Mouse (Mus musculus) spleen, adult 2 months (tissue): Measurements from ENCODE around the gene Fkbp2. TPM values are rescaled to one million over a fixed set of nuclear protein-coding genes. Genes with fewer than 3 reads are reported as not detected.

Source experiments
- DNase-seq, 2 experiments: peaks; one replicate each; pipeline versions ENCODE4 v3.0.0 to v3.0.0-alpha.2; 2012 to 2021; ENCODE audit warnings: low spot score in 2 of 2, low read depth in 1 of 2
- H3K27ac ChIP-seq: fragments of 200-500 bp; 2 replicates; pipeline ENCODE4 v1.5.1; 2012; ENCODE audit warnings: low read length, inconsistent platforms; ENCODE audit not compliant: insufficient read depth
- H3K27me3 ChIP-seq: fragments of 200-500 bp; 2 replicates; pipeline ENCODE4 v1.6.1; 2012; ENCODE audit warnings: mild to moderate bottlenecking, moderate library complexity, low read length, inconsistent platforms; ENCODE audit not compliant: control insufficient read depth, insufficient read depth
- H3K36me3 ChIP-seq: fragments of 200-500 bp; 2 replicates; pipeline ENCODE4 v1.6.1; 2012; ENCODE audit warnings: mild to moderate bottlenecking, low read length, inconsistent platforms; ENCODE audit not compliant: control insufficient read depth, insufficient read depth
- H3K4me1 ChIP-seq: fragments of 200-500 bp; 2 replicates; pipeline ENCODE4 v1.6.1; 2011; ENCODE audit warnings: inconsistent platforms; ENCODE audit not compliant: control insufficient read depth, insufficient read depth, insufficient read length
- H3K4me3 ChIP-seq: fragments of 200-500 bp; 2 replicates; pipeline ENCODE4 v1.5.1; 2011; ENCODE audit warnings: mild to moderate bottlenecking, inconsistent platforms; ENCODE audit not compliant: insufficient read depth, insufficient read length; ENCODE audit errors: extremely low read depth
- CTCF ChIP-seq: fragments of 200-500 bp; IDR thresholded peaks from 2 replicates; pipeline ENCODE4 v1.5.1; 2011; ENCODE audit warnings: mild to moderate bottlenecking, inconsistent platforms; ENCODE audit not compliant: insufficient read depth, insufficient read length, insufficient replicate concordance; ENCODE audit errors: extremely low read depth
- POLR2A ChIP-seq: fragments of 200-500 bp; IDR thresholded peaks from 2 replicates; pipeline ENCODE4 v1.6.1; 2011; ENCODE audit warnings: low read depth, low read length, inconsistent platforms
- WGBS: fragments of 180-500 bp; shearing (Covaris S2); methylation state at CpG from one replicate; pipeline ENCODE4 v1.1.7; 2018; 5-methylcytosine and 5-hydroxymethylcytosine counted together
- polyA plus RNA-seq: library from polyadenylated mRNA; depleted of rRNA; stranded (reverse); fragments of >200 nt; gene quantifications from 2 replicates; pipeline ENCODE4 v1.2.3, GENCODE M21; 2012

The Fkbp2 gene
- polyA plus RNA-seq, 1 experiment = 22.1 TPM

DNA sequence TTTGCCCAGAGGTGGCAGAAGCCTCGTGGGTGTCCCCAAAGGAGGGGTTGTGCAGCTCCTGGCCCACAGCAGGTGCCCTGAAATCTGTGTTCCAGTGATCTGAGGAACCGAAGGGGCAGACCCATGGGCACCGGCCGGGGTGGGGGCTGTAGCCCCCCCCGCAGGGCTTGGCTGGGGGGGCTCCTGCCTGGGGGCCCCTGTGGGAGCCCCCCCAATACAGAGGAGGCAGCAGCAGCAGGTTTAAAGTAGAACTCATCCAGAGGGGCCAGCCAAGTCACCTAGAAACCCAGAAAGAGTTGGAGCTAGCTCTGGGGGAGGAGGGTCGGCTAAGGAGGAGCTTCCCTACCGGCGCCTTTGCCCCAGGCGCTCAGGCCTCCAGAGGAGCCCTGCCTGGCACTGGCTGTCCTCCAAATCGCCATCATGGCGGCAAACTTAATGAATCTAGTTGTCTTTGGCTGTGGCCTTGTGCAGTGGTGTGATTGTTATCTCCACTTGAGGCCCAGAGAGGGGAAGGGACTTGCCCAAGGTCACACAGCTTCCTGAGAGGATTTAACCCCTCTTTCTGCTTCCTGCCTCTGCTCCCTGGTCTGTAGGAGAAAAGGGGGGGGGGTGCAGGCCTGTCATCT is 9.7 kb downstream of the Fkbp2 start:
- DNase-seq = no peak
- no peak for TF ChIP-seq POLR2A
- TF ChIP-seq CTCF = no peak
- Histone ChIP-seq H3K4me1 (peaks cover 17% of the 10 kb centered on the region), H3K27ac (0 out of 2 replicates have a peak overlapping the region, but pooled peaks have one; percentile 2), H3K27me3 (no peaks in the 10 kb centered on the region), H3K36me3 (0 out of 2 replicates have a peak, but pooled peaks cover 1% of the 10 kb centered on the region), H3K4me3 (no peak overlapping the region)
- WGBS = 39% methylated on average over 11 of the region's 11 CpGs

- DNase-seq = peak; percentile 32 to 68
- H3K4me1 ChIP-seq = peaks cover 17% of the 10 kb centered on the region
Measured at GRCm38 (mm10) chr19:6969665-6970381, 10.5 kb downstream of the Fkbp2 start.

GRCm38 (mm10) chr19:6969291-6969664 is 11.0 kb downstream of the Fkbp2 start:
- TF ChIP-seq CTCF (no peak), POLR2A (no peak)
- H3K27ac ChIP-seq = no peak overlapping the region

More at GRCm38 (mm10) chr19:6969665-6970381, 10.5 kb downstream of the Fkbp2 start:
- Histone ChIP-seq H3K36me3 (0 out of 2 replicates have a peak, but pooled peaks cover 1% of the 10 kb centered on the region), H3K4me3 (peak overlapping the region; percentile 70), H3K27me3 (no peaks in the 10 kb centered on the region), H3K27ac (0 out of 2 replicates have a peak overlapping the region, but pooled peaks have one; percentile 3)
- TF ChIP-seq CTCF (peak; percentile 86; the same call in 1 of the 2 replicates), POLR2A (peak; percentile 41)
- 3% methylated on average over 55 of the region's 55 CpGs for WGBS

DNA sequence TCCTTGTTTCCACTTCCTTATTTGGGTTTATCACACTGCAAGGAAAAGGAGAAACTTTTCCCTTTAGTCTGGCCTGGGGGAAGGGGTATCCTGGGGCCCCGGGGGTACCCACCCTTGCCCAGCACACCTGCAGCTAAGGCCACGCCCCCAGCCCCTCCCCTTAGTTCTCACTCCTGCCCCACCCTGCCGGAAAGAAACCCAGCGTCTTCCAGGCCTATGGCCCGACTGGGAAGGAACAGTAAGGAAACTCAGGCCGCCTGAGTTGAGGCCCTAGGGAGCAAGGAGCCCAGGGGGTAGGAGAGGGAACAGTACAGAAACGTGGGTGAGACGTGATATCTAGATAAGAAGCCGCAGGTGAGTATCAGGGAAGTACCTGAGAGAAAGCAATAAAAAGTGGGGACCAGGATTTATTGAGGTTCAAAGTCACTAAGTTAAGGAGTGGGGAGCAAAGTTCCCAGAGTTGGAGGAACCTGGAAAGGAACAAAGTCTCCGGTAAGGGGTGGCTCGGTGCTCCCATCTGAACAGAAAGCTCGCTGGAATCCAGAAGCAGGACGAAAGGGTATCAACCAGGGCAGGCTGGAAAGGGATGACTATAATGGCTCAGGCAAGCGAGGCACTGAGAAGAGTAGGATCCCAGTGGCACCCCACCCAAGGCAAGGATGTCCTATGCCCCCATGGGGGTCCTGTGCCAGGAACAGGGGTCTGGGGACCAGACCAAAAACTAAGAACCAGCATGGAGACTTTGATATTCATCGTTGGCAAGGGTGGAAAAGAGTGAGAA is 11.6 kb downstream of the Fkbp2 start:
- WGBS = 20% methylated on average over 15 of the region's 15 CpGs
- H3K4me1 ChIP-seq = peaks cover 12% of the 10 kb centered on the region
- TF ChIP-seq POLR2A = no peak
- peaks cover 4% of the 10 kb centered on the region; the same call in 1 of the 2 replicates for H3K36me3 ChIP-seq
- no peak for DNase-seq
- no peaks in the 10 kb centered on the region for H3K27me3 ChIP-seq
- peak overlapping the region; percentile 70 for H3K4me3 ChIP-seq
- no peak overlapping the region for H3K27ac ChIP-seq

More at GRCm38 (mm10) chr19:6969291-6969664, 11.0 kb downstream of the Fkbp2 start:
- Histone ChIP-seq H3K4me3 (peak overlapping the region; percentile 70), H3K27me3 (no peaks in the 10 kb centered on the region), H3K36me3 (peaks cover 4% of the 10 kb centered on the region; the same call in 1 of the 2 replicates), H3K4me1 (peaks cover 17% of the 10 kb centered on the region)
- 2% methylated on average over 20 of the region's 20 CpGs for WGBS
- DNase-seq = no peak

DNA sequence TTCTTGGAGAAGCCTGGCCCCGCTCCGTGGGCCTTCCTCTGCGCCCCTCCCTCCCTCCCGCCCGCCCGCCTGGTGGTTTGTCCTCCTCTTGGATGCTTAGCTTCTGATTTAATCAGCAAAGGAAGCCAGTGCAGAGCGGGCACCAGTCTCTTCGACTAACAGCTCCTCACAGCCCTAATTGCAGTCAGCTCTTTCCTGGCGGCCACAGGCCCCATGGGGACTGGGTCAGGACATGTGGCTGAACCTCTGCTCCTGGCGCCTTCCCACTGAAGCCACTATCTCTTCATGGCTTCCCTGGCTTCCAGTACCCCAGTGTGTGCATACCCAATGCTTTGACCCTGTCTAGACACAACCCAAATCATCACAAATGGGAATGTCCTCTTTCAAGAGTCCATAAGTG is 23.8 kb downstream of the Fkbp2 start:
- Histone ChIP-seq H3K4me3 (no peak overlapping the region), H3K4me1 (peaks cover 11% of the 10 kb centered on the region; the same call in 1 of the 2 replicates), H3K27ac (no peak overlapping the region), H3K36me3 (peaks cover 7% of the 10 kb centered on the region), H3K27me3 (no peaks in the 10 kb centered on the region)
- 80% methylated on average over 10 of the region's 10 CpGs for WGBS
- TF ChIP-seq CTCF (no peak), POLR2A (no peak)
- DNase-seq = no peak

DNA sequence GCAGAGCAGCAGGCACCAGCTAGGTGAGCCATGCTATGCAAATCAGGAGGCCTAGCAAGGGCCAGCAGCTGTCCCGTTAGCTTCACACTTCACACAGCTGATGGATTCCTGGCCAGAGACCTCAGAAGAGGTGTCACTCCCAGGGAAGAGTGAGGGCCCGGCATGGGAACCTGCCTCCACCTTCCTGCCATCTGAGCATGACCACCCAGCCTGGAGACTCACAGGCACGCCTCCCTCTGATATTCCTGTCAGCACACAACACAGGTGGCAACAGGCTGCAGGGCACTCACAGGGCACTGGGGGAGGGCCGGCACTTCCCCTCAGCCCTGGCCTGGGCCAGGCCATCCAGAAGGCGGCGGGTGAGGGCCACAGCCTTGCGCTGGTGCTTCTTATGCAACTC is 24.9 kb downstream of the Fkbp2 start:
- TF ChIP-seq POLR2A (no peak), CTCF (no peak)
- Histone ChIP-seq H3K27me3 (no peaks in the 10 kb centered on the region), H3K27ac (no peak overlapping the region), H3K4me1 (peaks cover 11% of the 10 kb centered on the region; the same call in 1 of the 2 replicates), H3K4me3 (no peak overlapping the region), H3K36me3 (peaks cover 7% of the 10 kb centered on the region)
- WGBS = 85% methylated on average over 7 of the region's 7 CpGs
- DNase-seq = no peak
